Mouse (Mus musculus): Measurements from ENCODE around the gene Auts2. TPM values are rescaled to one million over a fixed set of nuclear protein-coding genes. Genes with fewer than 3 reads are reported as not detected.

Auts2 gene
- polyA plus RNA-seq, 1 experiment from 2014 or later: 29.4 TPM

- Histone ChIP-seq H3K36me3 (ENCODE audit: control insufficient read depth, insufficient read depth, low read length) (no peaks in the 10 kb centered on the region), H3K9me3 (ENCODE audit: control insufficient read depth, low read length) (no peaks in the 10 kb centered on the region), H3K4me1 (ENCODE audit: control insufficient read depth, insufficient read depth, low read length) (0 out of 2 replicates have a peak, but pooled peaks cover 4% of the 10 kb centered on the region), H3K27me3 (replicated peaks; ENCODE audit: control insufficient read depth, insufficient read depth, low read length) (no peaks in the 10 kb centered on the region), H3K27ac (replicated peaks; ENCODE audit: low read depth, low read length) (no peak overlapping the region), H3K9ac (ENCODE audit: low read depth, low read length) (no peak overlapping the region), H3K4me2 (ENCODE audit: low read depth, low read length) (no peak overlapping the region), H3K4me3 (ENCODE audit: low read depth, low read length) (no peak overlapping the region)
- 74% methylated on average over 4 of the region's 4 CpGs for WGBS
- no peak for ATAC-seq (ENCODE audit: low read depth)
- no peak for DNase-seq (ENCODE audit: low spot score)
Observed at GRCm38 (mm10) chr5:132299716-132300115, 243.4 kb downstream of the Auts2 start.

- Histone ChIP-seq H3K4me2 (ENCODE audit: low read depth, low read length) (no peak overlapping the region), H3K4me3 (ENCODE audit: low read depth, low read length) (no peak overlapping the region), H3K27me3 (replicated peaks; ENCODE audit: control insufficient read depth, insufficient read depth, low read length) (no peaks in the 10 kb centered on the region), H3K36me3 (ENCODE audit: control insufficient read depth, insufficient read depth, low read length) (no peaks in the 10 kb centered on the region), H3K9ac (ENCODE audit: low read depth, low read length) (no peak overlapping the region), H3K4me1 (ENCODE audit: control insufficient read depth, insufficient read depth, low read length) (0 out of 2 replicates have a peak, but pooled peaks cover 4% of the 10 kb centered on the region), H3K27ac (replicated peaks; ENCODE audit: low read depth, low read length) (no peak overlapping the region), H3K9me3 (ENCODE audit: control insufficient read depth, low read length) (no peaks in the 10 kb centered on the region)
- DNase-seq (ENCODE audit: low spot score) (no peak), ATAC-seq (ENCODE audit: low read depth) (no peak)
Observed at GRCm38 (mm10) chr5:132298996-132299395, 244.1 kb downstream of the Auts2 start.

DNA sequence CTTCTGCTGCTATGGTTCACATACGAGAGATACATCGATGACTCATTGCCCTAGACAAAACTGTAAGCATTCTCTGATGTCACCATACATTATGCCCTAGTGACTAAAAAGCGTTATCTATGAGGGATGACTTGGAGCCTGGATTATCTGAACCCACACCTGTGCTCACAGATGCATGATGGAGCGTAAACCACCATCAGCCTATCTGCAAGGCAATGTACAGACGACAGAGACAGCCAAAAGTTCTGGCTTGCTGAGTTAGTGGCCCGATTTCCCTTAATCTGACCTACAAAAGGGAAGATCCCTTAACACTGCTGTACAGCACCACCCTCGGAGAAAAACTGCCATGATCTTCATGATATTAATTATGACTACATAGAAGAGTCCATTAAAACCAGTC lies 245.8 kb downstream of the Auts2 start:
- Histone ChIP-seq H3K27ac (replicated peaks; ENCODE audit: low read depth, low read length) (no peak overlapping the region), H3K9ac (ENCODE audit: low read depth, low read length) (no peak overlapping the region), H3K9me3 (ENCODE audit: control insufficient read depth, low read length) (no peaks in the 10 kb centered on the region), H3K36me3 (ENCODE audit: control insufficient read depth, insufficient read depth, low read length) (no peaks in the 10 kb centered on the region), H3K27me3 (replicated peaks; ENCODE audit: control insufficient read depth, insufficient read depth, low read length) (no peaks in the 10 kb centered on the region), H3K4me1 (ENCODE audit: control insufficient read depth, insufficient read depth, low read length) (0 out of 2 replicates have a peak, but pooled peaks cover 4% of the 10 kb centered on the region), H3K4me3 (ENCODE audit: low read depth, low read length) (no peak overlapping the region), H3K4me2 (ENCODE audit: low read depth, low read length) (no peak overlapping the region)
- WGBS: 92% methylated on average over 7 of the region's 7 CpGs
- DNase-seq (ENCODE audit: low spot score) (no peak), ATAC-seq (ENCODE audit: low read depth) (no peak)

DNA sequence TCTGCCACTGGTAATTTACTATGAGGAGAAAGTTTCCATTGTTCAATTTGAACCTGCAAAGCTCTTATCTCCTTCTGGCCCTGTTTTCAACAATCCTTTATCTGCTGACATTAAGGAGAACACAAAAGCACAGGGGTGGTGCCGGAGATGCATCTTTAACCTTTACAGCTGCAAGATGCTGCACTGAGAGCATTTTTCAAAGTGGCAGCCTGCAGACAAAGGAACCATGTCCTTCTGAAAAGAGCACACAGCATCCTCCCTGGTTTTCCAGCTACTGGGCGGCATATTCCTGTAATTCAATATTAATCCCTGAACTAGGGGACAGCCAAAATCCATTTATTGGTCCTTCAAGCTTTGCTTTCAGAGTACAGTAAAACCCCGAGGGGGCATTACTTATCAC lies 248.7 kb downstream of the Auts2 start:
- Histone ChIP-seq H3K27me3 (replicated peaks; ENCODE audit: control insufficient read depth, insufficient read depth, low read length) (no peaks in the 10 kb centered on the region), H3K36me3 (ENCODE audit: control insufficient read depth, insufficient read depth, low read length) (no peaks in the 10 kb centered on the region), H3K4me2 (ENCODE audit: low read depth, low read length) (no peak overlapping the region), H3K4me1 (ENCODE audit: control insufficient read depth, insufficient read depth, low read length) (peaks cover 19% of the 10 kb centered on the region), H3K9ac (ENCODE audit: low read depth, low read length) (no peak overlapping the region), H3K4me3 (ENCODE audit: low read depth, low read length) (no peak overlapping the region), H3K9me3 (ENCODE audit: control insufficient read depth, low read length) (no peaks in the 10 kb centered on the region), H3K27ac (replicated peaks; ENCODE audit: low read depth, low read length) (no peak overlapping the region)
- DNase-seq (ENCODE audit: low spot score): no peak
- 51% methylated on average over 3 of the region's 3 CpGs for WGBS
- ATAC-seq (ENCODE audit: low read depth): no peak

- no peak for ATAC-seq (ENCODE audit: low read depth)
- Histone ChIP-seq H3K4me3 (ENCODE audit: low read depth, low read length) (no peak overlapping the region), H3K9ac (ENCODE audit: low read depth, low read length) (no peak overlapping the region), H3K27me3 (replicated peaks; ENCODE audit: control insufficient read depth, insufficient read depth, low read length) (no peaks in the 10 kb centered on the region), H3K27ac (replicated peaks; ENCODE audit: low read depth, low read length) (no peak overlapping the region), H3K36me3 (ENCODE audit: control insufficient read depth, insufficient read depth, low read length) (no peaks in the 10 kb centered on the region), H3K4me2 (ENCODE audit: low read depth, low read length) (no peak overlapping the region), H3K4me1 (ENCODE audit: control insufficient read depth, insufficient read depth, low read length) (peaks cover 19% of the 10 kb centered on the region), H3K9me3 (ENCODE audit: control insufficient read depth, low read length) (no peaks in the 10 kb centered on the region)
- WGBS: 79% methylated on average over 2 of the region's 2 CpGs
- peak; percentile 43 for DNase-seq (ENCODE audit: low spot score)
Observed at GRCm38 (mm10) chr5:132292932-132293331, 250.2 kb downstream of the Auts2 start.

DNA sequence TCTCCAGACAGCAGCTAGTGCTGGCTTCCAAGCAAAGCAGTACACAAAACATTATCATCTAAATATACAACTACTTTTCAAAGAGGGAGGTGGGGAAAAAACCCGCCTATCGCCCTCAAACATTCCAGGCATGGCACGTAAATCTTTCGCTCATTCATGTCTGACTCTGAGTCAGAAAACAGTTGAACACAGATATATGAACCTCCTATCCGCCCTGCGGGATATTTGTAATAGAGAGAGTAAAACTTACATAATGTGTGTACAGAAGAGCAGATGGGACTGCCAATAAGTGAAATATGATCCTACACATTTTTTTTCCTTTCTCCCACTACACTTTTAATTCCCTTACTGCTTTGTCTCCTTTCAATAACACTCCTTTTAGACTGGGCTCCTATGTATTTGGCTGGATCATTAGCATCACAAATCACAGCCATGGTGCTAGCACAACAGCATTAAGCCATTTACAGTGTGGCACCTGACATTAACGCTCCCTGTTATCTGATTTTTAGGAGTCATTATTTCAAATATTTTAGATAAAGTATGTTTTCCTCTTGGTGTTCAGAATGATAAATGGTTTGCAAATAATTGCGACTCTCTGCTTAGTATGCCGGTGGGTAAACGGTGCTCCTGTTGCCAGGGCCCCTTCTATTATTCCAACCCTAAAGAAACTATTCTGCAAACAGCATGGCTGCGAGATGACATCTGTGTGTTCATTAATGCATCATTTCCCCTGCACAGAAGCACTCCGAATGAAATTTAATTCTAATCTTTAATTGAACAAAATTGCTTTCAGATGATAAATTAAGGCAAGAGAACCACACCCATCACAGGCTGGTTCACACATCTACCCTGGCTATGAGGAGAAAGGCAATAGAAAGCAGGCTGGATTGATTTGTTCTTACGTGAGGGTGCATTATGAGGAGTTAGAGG lies 252.3 kb downstream of the Auts2 start:
- WGBS: 32% methylated on average over 13 of the region's 13 CpGs
- no peak overlapping the region for H3K4me2 ChIP-seq (ENCODE audit: low read depth, low read length)
- H3K4me1 ChIP-seq (ENCODE audit: control insufficient read depth, insufficient read depth, low read length): peaks cover 19% of the 10 kb centered on the region
- no peak overlapping the region for H3K27ac ChIP-seq (replicated peaks; ENCODE audit: low read depth, low read length)
- H3K9me3 ChIP-seq (ENCODE audit: control insufficient read depth, low read length): no peaks in the 10 kb centered on the region
- DNase-seq (ENCODE audit: low spot score): peak; percentile 80
- H3K4me3 ChIP-seq (ENCODE audit: low read depth, low read length): no peak overlapping the region
- H3K9ac ChIP-seq (ENCODE audit: low read depth, low read length): no peak overlapping the region
- H3K36me3 ChIP-seq (ENCODE audit: control insufficient read depth, insufficient read depth, low read length): no peaks in the 10 kb centered on the region
- peak; percentile 75 for ATAC-seq (ENCODE audit: low read depth)
- no peaks in the 10 kb centered on the region for H3K27me3 ChIP-seq (replicated peaks; ENCODE audit: control insufficient read depth, insufficient read depth, low read length)

DNA sequence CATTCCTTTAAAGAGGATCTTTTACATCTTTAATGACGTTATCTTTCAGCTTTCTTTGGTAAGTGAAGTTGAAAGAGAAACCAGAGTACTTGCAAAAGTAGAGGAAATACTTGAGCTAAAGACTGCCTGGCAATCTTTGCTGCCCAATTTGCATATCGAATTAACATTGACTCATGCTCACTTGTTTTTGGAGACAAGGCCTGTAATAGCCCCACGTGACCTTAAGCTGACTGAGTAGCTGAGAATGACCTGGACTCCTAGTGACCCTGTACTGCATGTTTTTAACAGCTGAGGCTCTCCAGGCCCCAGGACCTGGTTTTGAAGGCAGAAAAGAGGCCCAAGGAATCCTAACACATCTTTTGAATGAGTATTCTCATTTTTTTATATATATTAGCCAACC lies 259.4 kb downstream of the Auts2 start:
- no peak overlapping the region for H3K27ac ChIP-seq (replicated peaks; ENCODE audit: low read depth, low read length)
- no peak overlapping the region for H3K9ac ChIP-seq (ENCODE audit: low read depth, low read length)
- no peak for DNase-seq (ENCODE audit: low spot score)
- no peak overlapping the region for H3K4me3 ChIP-seq (ENCODE audit: low read depth, low read length)
- WGBS: 83% methylated on average over 3 of the region's 3 CpGs
- 0 out of 2 replicates have a peak, but pooled peaks cover 5% of the 10 kb centered on the region for H3K4me1 ChIP-seq (ENCODE audit: control insufficient read depth, insufficient read depth, low read length)
- H3K9me3 ChIP-seq (ENCODE audit: control insufficient read depth, low read length): no peaks in the 10 kb centered on the region
- H3K36me3 ChIP-seq (ENCODE audit: control insufficient read depth, insufficient read depth, low read length): no peaks in the 10 kb centered on the region
- H3K4me2 ChIP-seq (ENCODE audit: low read depth, low read length): no peak overlapping the region
- no peaks in the 10 kb centered on the region for H3K27me3 ChIP-seq (replicated peaks; ENCODE audit: control insufficient read depth, insufficient read depth, low read length)
- ATAC-seq (ENCODE audit: low read depth): no peak

GRCm38 (mm10) chr5:132274098-132274898 lies 268.8 kb downstream of the Auts2 start:
- Histone ChIP-seq H3K4me3 (ENCODE audit: low read depth, low read length) (no peak overlapping the region), H3K9ac (ENCODE audit: low read depth, low read length) (no peak overlapping the region), H3K36me3 (ENCODE audit: control insufficient read depth, insufficient read depth, low read length) (no peaks in the 10 kb centered on the region), H3K27ac (replicated peaks; ENCODE audit: low read depth, low read length) (no peak overlapping the region), H3K4me2 (ENCODE audit: low read depth, low read length) (no peak overlapping the region), H3K9me3 (ENCODE audit: control insufficient read depth, low read length) (no peaks in the 10 kb centered on the region), H3K27me3 (replicated peaks; ENCODE audit: control insufficient read depth, insufficient read depth, low read length) (no peaks in the 10 kb centered on the region), H3K4me1 (ENCODE audit: control insufficient read depth, insufficient read depth, low read length) (peaks cover 11% of the 10 kb centered on the region; the same call in 1 of the 2 replicates)
- 78% methylated on average over 15 of the region's 15 CpGs for WGBS
- ATAC-seq (ENCODE audit: low read depth): no peak
- DNase-seq (ENCODE audit: low spot score): no peak
